Comparison of ENCODE assay signal across 14 mouse cellular contexts in genomic region chr5:137755425-137755824, GRCm38 (mm10). TPM values are rescaled to one million over a fixed set of nuclear protein-coding genes. Genes with fewer than 3 reads are reported as not detected.
DNase-seq lines count a peak whose midpoint lies in the region; ATAC-seq and TF ChIP-seq lines count a peak whose summit lies in the region.
"Had no signal": no experiment of that assay in that cellular context is flagged by ENCODE, and none has a peak within 500 bp of the region (broad histone marks: within the 10 kb centered on the region; RNA-seq: fewer than 3 reads in every experiment).

No protein-coding gene starts in this region.

- no peak for TF ChIP-seq EP300 in heart, postnatal 0 days (IDR thresholded peaks at IDR 0.05; ENCODE audit: low read depth)

- WGBS in heart, embryonic 12.5 days: 85% methylated on average over 5 of the region's 5 CpGs
- WGBS in liver, embryonic 11.5 days: 86% methylated on average over 5 of the region's 5 CpGs
- 63% methylated on average over 5 of the region's 5 CpGs for WGBS in forebrain, embryonic 16.5 days
- WGBS in heart, postnatal 0 days: 79% methylated on average over 5 of the region's 5 CpGs

- H3K4me1 ChIP-seq in heart, embryonic 12.5 days (replicated peaks): peaks cover 73% of the 10 kb centered on the region
- H3K4me1 ChIP-seq in liver, embryonic 11.5 days (replicated peaks; ENCODE audit: control insufficient read depth, insufficient read depth, low read length): no peaks in the 10 kb centered on the region; the same call in 1 of the 2 replicates
- H3K4me1 ChIP-seq in forebrain, embryonic 16.5 days (replicated peaks; ENCODE audit: control insufficient read depth, insufficient read depth, low read length): peaks cover 40% of the 10 kb centered on the region
- peaks cover 71% of the 10 kb centered on the region for H3K4me1 ChIP-seq in heart, postnatal 0 days (ENCODE audit: control insufficient read depth, insufficient read depth)

- 0 out of 2 replicates have a peak overlapping the region, but pooled peaks have one; percentile 28 for H3K27ac ChIP-seq in heart, embryonic 12.5 days (ENCODE audit: poor library complexity, severe bottlenecking)
- peak overlapping the region; percentile 38; the same call in 1 of the 2 replicates for H3K27ac ChIP-seq in liver, embryonic 11.5 days (ENCODE audit: low read depth, low read length)
- peak overlapping the region; percentile 68 for H3K27ac ChIP-seq in forebrain, embryonic 16.5 days (ENCODE audit: low read length)
- H3K27ac ChIP-seq in heart, postnatal 0 days (ENCODE audit: low read depth): peak overlapping the region; percentile 73
- H3K27ac ChIP-seq: embryonic facial prominence, embryonic 15.5 days had no signal

- no peak overlapping the region for H3K4me3 ChIP-seq in heart, embryonic 12.5 days
- H3K4me3 ChIP-seq in liver, embryonic 11.5 days (ENCODE audit: low read depth, low read length): no peak overlapping the region
- no peak overlapping the region for H3K4me3 ChIP-seq in forebrain, embryonic 16.5 days (replicated peaks; ENCODE audit: low read length)
- no peak overlapping the region for H3K4me3 ChIP-seq in heart, postnatal 0 days (ENCODE audit: low read depth, low read length)
- H3K4me3 ChIP-seq: embryonic facial prominence, embryonic 15.5 days; lung, embryonic 15.5 days had no signal

- peaks cover 88% of the 10 kb centered on the region for H3K36me3 ChIP-seq in heart, embryonic 12.5 days
- peaks cover 41% of the 10 kb centered on the region for H3K36me3 ChIP-seq in liver, embryonic 11.5 days (ENCODE audit: control insufficient read depth, insufficient read depth, low read length)
- H3K36me3 ChIP-seq in forebrain, embryonic 16.5 days (ENCODE audit: control insufficient read depth, insufficient read depth): peaks cover 5% of the 10 kb centered on the region
- H3K36me3 ChIP-seq in heart, postnatal 0 days (replicated peaks; ENCODE audit: control insufficient read depth, insufficient read depth, low read length): peaks cover 62% of the 10 kb centered on the region

- peak overlapping the region; percentile 26; the same call in 1 of the 2 replicates for H3K9ac ChIP-seq in heart, embryonic 12.5 days
- no peak overlapping the region for H3K9ac ChIP-seq in liver, embryonic 11.5 days (ENCODE audit: low read depth, low read length)
- no peak overlapping the region for H3K9ac ChIP-seq in forebrain, embryonic 16.5 days (replicated peaks; ENCODE audit: low read depth, low read length)
- H3K9ac ChIP-seq in heart, postnatal 0 days (replicated peaks; ENCODE audit: low read depth, low read length): no peak overlapping the region
- H3K9ac ChIP-seq: embryonic facial prominence, embryonic 15.5 days; lung, embryonic 15.5 days had no signal

- no peak for TF ChIP-seq CTCF in heart, postnatal 0 days (IDR thresholded peaks at IDR 0.05; ENCODE audit: low read depth)

- no peaks in the 10 kb centered on the region for H3K27me3 ChIP-seq in heart, embryonic 12.5 days (replicated peaks)
- no peaks in the 10 kb centered on the region for H3K27me3 ChIP-seq in liver, embryonic 11.5 days (replicated peaks; ENCODE audit: control insufficient read depth, insufficient read depth, low read length)
- H3K27me3 ChIP-seq in forebrain, embryonic 16.5 days (replicated peaks; ENCODE audit: control insufficient read depth, insufficient read depth, low read length): no peaks in the 10 kb centered on the region
- H3K27me3 ChIP-seq in heart, postnatal 0 days (ENCODE audit: control insufficient read depth, insufficient read depth, low read length): no peaks in the 10 kb centered on the region
- H3K27me3 ChIP-seq: embryonic facial prominence, embryonic 15.5 days; lung, embryonic 15.5 days had no signal

- no peak overlapping the region for H3K4me2 ChIP-seq in heart, embryonic 12.5 days
- no peak overlapping the region for H3K4me2 ChIP-seq in liver, embryonic 11.5 days
- H3K4me2 ChIP-seq in forebrain, embryonic 16.5 days (ENCODE audit: low read length): no peak overlapping the region
- H3K4me2 ChIP-seq in heart, postnatal 0 days (ENCODE audit: low read depth, low read length): no peak overlapping the region
- H3K4me2 ChIP-seq: embryonic facial prominence, embryonic 15.5 days; lung, embryonic 15.5 days had no signal

- no peaks in the 10 kb centered on the region for H3K9me3 ChIP-seq in heart, embryonic 12.5 days (replicated peaks)
- H3K9me3 ChIP-seq in liver, embryonic 11.5 days (ENCODE audit: control insufficient read depth, low read length): no peaks in the 10 kb centered on the region
- no peaks in the 10 kb centered on the region for H3K9me3 ChIP-seq in forebrain, embryonic 16.5 days (ENCODE audit: control insufficient read depth, low read length)
- H3K9me3 ChIP-seq in heart, postnatal 0 days (replicated peaks; ENCODE audit: control insufficient read depth, low read length): no peaks in the 10 kb centered on the region
- H3K9me3 ChIP-seq: embryonic facial prominence, embryonic 15.5 days; lung, embryonic 15.5 days had no signal

- DNase-seq in heart, postnatal 25 days (ENCODE audit: low spot score): no peak
- no peak for DNase-seq in liver, embryonic 11.5 days (ENCODE audit: low spot score)
- DNase-seq in liver: no peak
- no peak for DNase-seq in heart, postnatal 0 days (ENCODE audit: low spot score)
- DNase-seq in spleen, postnatal 14 days (ENCODE audit: low spot score in 2 of 2): no peak
- DNase-seq: cerebellum, adult 11 months; kidney, postnatal 25 days; right cerebral cortex, postnatal 14 days had no signal

- intact Hi-C loops in heart, postnatal 25 days (cut with DNase I): loop anchor here (5.0 kb wide), 4 partner anchors 153 to 238 kb away; partner anchors contain the start of genes Epo, Gigyf1, Gnb2 and Mospd3

- no peak for ATAC-seq in heart, embryonic 12.5 days (ENCODE audit: insufficient number of reproducible peaks, low FRiP score)
- ATAC-seq in liver, embryonic 11.5 days (replicated peaks; ENCODE audit: low FRiP score): no peak
- no peak for ATAC-seq in forebrain, embryonic 16.5 days
- ATAC-seq in heart, postnatal 0 days (ENCODE audit: insufficient read depth, low read depth): no peak
- ATAC-seq: intestine, embryonic 16.5 days had no signal

RNA-seq across cellular contexts. Expression of gene Tsc22d4, which starts 9.9 kb away (rescaled TPM):
- 144 and 154 TPM in 2 replicates for polyA plus RNA-seq in heart, embryonic 12.5 days (2016; fragmentation: Nextera tagmentation; extraction: Ambion mirVana)
- 100 to 1,000 TPM; 282 to 288 TPM for total RNA-seq in heart, postnatal 25 days (2021)
- polyA plus RNA-seq in liver, embryonic 11.5 days (2014; fragmentation: Nextera tagmentation; extraction: Ambion mirVana): 129 and 134 TPM in 2 replicates
- polyA plus RNA-seq in forebrain, embryonic 16.5 days (2015; fragmentation: Nextera tagmentation; extraction: Ambion mirVana): 69.1 and 72.2 TPM in 2 replicates
- 167 and 192 TPM in 2 replicates for total RNA-seq in heart, postnatal 0 days (2014; rRNA removed; ENCODE audit: low replicate concordance)
- 221 and 232 TPM in 2 replicates for polyA plus RNA-seq in heart, postnatal 0 days (2015; fragmentation: Nextera tagmentation; extraction: Ambion mirVana)

RNA-seq across cellular contexts. Expression of gene Nyap1, which starts 14.0 kb away (rescaled TPM):
- polyA plus RNA-seq in heart, embryonic 12.5 days (2016; fragmentation: Nextera tagmentation; extraction: Ambion mirVana): 1.2 and 1.7 TPM in 2 replicates
- total RNA-seq in heart, postnatal 25 days (2021): under 1 TPM; 0.98 to 0.99 TPM
- 0.39 and 0.43 TPM in 2 replicates for polyA plus RNA-seq in liver, embryonic 11.5 days (2014; fragmentation: Nextera tagmentation; extraction: Ambion mirVana)
- polyA plus RNA-seq in forebrain, embryonic 16.5 days (2015; fragmentation: Nextera tagmentation; extraction: Ambion mirVana): 52.3 and 59.8 TPM in 2 replicates
- 1.3 and 5.8 TPM in 2 replicates for total RNA-seq in heart, postnatal 0 days (2014; rRNA removed; ENCODE audit: low replicate concordance)
- polyA plus RNA-seq in heart, postnatal 0 days (2015; fragmentation: Nextera tagmentation; extraction: Ambion mirVana): 0.56 and 0.65 TPM in 2 replicates
- total RNA-seq: megakaryocyte-erythroid progenitor cell, adult 5-6 weeks had no signal

RNA-seq across cellular contexts. Expression of gene Ppp1r35, which starts 23.2 kb away (rescaled TPM):
- 28.0 and 31.8 TPM in 2 replicates for polyA plus RNA-seq in heart, embryonic 12.5 days (2016; fragmentation: Nextera tagmentation; extraction: Ambion mirVana)
- total RNA-seq in heart, postnatal 25 days (2021): 10 to 100 TPM; 11.1 to 13.4 TPM
- polyA plus RNA-seq in liver, embryonic 11.5 days (2014; fragmentation: Nextera tagmentation; extraction: Ambion mirVana): 49.4 and 55.0 TPM in 2 replicates
- polyA plus RNA-seq in forebrain, embryonic 16.5 days (2015; fragmentation: Nextera tagmentation; extraction: Ambion mirVana): 28.7 and 34.4 TPM in 2 replicates
- 24.0 and 24.5 TPM in 2 replicates for total RNA-seq in heart, postnatal 0 days (2014; rRNA removed; ENCODE audit: low replicate concordance)
- polyA plus RNA-seq in heart, postnatal 0 days (2015; fragmentation: Nextera tagmentation; extraction: Ambion mirVana): 10.4 and 15.4 TPM in 2 replicates

RNA-seq across cellular contexts. Expression of gene Mepce, which starts 32.0 kb away (rescaled TPM):
- 8.8 and 11.0 TPM in 2 replicates for polyA plus RNA-seq in heart, embryonic 12.5 days (2016; fragmentation: Nextera tagmentation; extraction: Ambion mirVana)
- total RNA-seq in heart, postnatal 25 days (2021): 10 to 100 TPM; 20.6 to 29.3 TPM
- 9.3 and 11.1 TPM in 2 replicates for polyA plus RNA-seq in liver, embryonic 11.5 days (2014; fragmentation: Nextera tagmentation; extraction: Ambion mirVana)
- polyA plus RNA-seq in forebrain, embryonic 16.5 days (2015; fragmentation: Nextera tagmentation; extraction: Ambion mirVana): 10.2 and 11.9 TPM in 2 replicates
- 18.0 and 19.6 TPM in 2 replicates for total RNA-seq in heart, postnatal 0 days (2014; rRNA removed; ENCODE audit: low replicate concordance)
- polyA plus RNA-seq in heart, postnatal 0 days (2015; fragmentation: Nextera tagmentation; extraction: Ambion mirVana): 5.0 and 5.4 TPM in 2 replicates

RNA-seq across cellular contexts. Expression of gene Zcwpw1, which starts 32.2 kb away (rescaled TPM):
- 10.9 and 11.4 TPM in 2 replicates for polyA plus RNA-seq in heart, embryonic 12.5 days (2016; fragmentation: Nextera tagmentation; extraction: Ambion mirVana)
- total RNA-seq in heart, postnatal 25 days (2021): under 1 TPM; 0.57 to 0.89 TPM
- polyA plus RNA-seq in liver, embryonic 11.5 days (2014; fragmentation: Nextera tagmentation; extraction: Ambion mirVana): 10.2 and 13.1 TPM in 2 replicates
- polyA plus RNA-seq in forebrain, embryonic 16.5 days (2015; fragmentation: Nextera tagmentation; extraction: Ambion mirVana): 11.1 and 11.2 TPM in 2 replicates
- total RNA-seq in heart, postnatal 0 days (2014; rRNA removed; ENCODE audit: low replicate concordance): 1.4 and 8.7 TPM in 2 replicates
- polyA plus RNA-seq in heart, postnatal 0 days (2015; fragmentation: Nextera tagmentation; extraction: Ambion mirVana): 2.2 and 3.6 TPM in 2 replicates

Comparison
In these comparisons a context has a peak if more than half of its experiments do, and no peak if none do; other contexts are left out.
1. RNA of gene Nyap1, which starts 14.0 kb away (polyA plus RNA-seq): 52.3 to 59.8 TPM in forebrain, embryonic 16.5 days; 1.2 to 1.7 TPM in heart, embryonic 12.5 days, 0.56 to 0.65 TPM in heart, postnatal 0 days and 0.39 to 0.43 TPM in liver, embryonic 11.5 days; every median in the first group is over 10 times any median in the second.
2. Peak in every context shown above with its lines, with median percentiles within 50 percentile points of each other: H3K27ac ChIP-seq.